Mouse (Mus musculus) left cerebral cortex, postnatal 14 days (tissue): ENCODE measurements at regions not wholly inside any gene's neighbourhood (a gene's known extent, or its start where the extent isn't known, plus 50 kb on each side); places are given as distances from the start of the nearest gene placed in this dataset.
"Not testable (repeated sequence)": the region's sequence is repeated elsewhere in the genome, so short reads cannot be mapped to it uniquely, and the experiment has no call there.

Source experiments
- DNase-seq, 2 experiments: peaks; one replicate each; pipeline ENCODE4 v3.0.0; 2021 to 2022; ENCODE audit warnings: low spot score in 2 of 2, mixed read lengths in 1 of 2
- intact Hi-C: fragments of 180-260 bp; cut with DNase I; formaldehyde crosslinking; loops from one replicate; pipeline ENCODE4 v1.15.1; 2025

DNA sequence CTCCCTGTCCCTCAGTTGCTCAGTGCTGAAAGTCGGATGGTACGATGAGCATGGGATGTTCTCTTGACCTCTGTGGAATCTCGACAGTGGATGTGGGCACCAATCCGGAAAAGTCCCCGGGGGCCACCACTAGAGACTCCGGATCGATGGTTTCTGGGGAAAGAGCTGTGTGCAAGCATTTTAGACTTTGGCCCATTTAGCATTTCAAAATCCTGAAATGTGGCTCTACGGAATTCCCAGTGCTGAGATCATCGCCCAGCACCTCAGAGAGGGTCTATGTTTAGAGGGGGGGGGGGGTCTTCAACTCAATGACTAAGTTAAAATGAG, 68.6 kb downstream of the Tomm20 start:
- intact Hi-C loops = no loop called here
- no peak for DNase-seq

DNA sequence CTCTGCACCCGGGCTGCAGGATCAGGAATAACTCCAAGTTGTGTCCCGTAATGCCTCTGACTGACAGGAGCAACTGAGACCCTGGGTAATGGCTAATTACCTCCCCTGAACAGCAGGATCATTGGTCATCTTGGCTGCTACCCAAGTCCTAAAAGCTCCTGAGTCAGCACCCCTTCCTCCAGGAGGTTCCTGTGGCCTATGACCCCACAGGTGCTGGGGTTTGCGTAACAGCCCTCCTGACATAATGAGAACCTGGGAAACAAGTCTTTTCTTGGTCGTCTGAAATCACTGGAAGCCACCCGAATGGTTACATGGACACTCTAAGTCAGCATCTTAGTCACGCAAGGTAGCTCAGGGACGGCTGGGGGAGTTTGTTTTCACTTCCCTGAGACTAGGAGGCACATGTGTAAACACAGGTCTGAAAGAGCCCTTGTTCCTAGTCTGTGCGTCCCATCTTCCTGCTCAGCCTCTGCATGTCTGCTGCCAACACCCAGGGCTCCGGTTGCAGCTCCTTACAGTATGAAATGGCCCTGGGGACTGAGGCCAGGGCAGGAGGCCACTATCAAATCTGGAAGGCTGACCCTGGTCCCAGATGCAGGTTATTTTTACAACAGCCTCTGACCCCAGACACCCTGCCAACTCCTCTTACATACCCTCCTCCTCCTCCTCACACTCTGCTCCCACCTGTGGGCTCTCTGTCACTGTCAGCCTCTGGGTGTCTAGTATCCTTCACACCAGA, 69.2 kb downstream of the Tomm20 start:
- intact Hi-C loops = no loop called here
- no peak for DNase-seq

DNA sequence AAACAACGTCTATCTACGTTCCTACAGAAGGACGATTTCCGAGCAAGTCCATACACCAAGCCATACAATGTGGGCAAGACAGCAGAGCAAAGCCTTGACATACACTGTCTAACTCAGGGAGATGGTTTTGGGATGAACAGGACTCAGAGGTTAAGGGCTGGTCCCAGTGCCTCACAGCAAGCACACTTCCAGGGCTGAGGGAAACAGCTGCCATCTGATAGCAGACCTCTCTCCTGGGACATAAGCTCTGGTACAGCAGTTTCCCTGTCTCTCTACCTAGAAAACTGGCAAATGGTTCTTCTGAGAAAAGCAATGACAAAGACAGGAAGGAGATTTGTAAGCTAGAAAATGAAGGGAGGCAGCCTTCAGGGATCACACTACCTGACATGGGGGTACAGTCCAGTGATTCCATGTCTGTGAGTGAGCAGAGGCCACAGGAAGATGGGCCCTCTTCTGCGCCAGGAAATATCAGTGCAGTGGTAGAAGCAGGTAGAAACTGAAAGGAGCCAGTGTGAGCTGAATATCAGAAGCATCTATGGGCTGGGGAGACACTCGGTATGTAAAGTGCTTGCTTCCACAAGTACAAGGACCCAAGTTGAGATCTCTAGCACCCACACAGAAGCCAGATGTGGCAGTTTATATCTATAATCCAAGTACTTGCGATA, 70.0 kb downstream of the Tomm20 start:
- DNase-seq = no peak
- intact Hi-C loops = no loop called here

DNA sequence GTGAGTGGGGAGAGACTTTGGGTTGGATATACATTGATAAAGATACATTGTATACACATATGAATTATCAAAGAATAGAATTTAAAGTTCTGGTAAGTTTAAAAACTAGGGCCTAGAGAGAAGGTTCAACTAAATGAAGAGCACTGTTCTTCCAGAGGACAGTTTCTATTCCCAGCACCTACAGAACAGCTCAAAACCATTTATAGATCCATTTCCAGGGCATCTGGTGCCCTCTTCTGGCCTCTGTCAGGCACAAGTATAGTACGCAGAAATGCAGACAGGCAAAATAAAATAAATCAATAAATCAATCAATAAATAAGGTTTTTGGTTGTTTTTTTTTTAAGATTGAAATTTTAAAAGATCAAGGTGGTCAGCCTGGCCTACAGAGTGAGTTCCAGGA, 70.8 kb downstream of the Tomm20 start:
- intact Hi-C loops = no loop called here
- no peak for DNase-seq

DNA sequence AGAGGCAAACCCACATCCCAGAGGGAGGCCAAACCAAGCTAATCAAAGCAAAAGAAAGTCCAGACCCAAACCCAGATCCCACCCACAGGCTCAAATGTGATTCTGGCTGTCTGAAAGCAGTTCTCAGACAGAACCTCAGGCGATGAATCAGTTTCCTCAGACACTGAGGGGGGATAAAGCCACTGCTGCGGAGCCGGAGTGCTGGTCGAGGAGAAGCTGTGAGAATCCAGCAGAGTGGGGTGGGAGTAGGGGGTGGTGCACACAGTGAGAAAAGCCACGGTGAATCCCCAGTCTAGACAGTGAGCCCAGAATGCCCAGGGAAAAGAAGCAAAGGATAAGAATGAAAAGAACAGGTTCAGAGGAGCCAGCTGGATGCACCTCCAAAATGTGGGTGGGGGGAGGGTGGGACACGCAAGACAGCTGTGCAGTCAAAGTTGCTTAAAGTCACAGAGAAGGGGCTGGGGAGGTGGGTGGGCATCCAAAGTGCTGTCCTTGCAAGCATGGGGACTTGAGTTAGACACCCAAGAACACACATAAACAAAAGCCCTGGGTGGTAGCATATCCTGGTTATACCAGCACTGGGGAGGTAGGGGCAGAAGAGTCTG, 71.4 kb downstream of the Tomm20 start:
- DNase-seq = peak in 1 of 2 experiments; percentile 18
- intact Hi-C loops = no loop called here

DNA sequence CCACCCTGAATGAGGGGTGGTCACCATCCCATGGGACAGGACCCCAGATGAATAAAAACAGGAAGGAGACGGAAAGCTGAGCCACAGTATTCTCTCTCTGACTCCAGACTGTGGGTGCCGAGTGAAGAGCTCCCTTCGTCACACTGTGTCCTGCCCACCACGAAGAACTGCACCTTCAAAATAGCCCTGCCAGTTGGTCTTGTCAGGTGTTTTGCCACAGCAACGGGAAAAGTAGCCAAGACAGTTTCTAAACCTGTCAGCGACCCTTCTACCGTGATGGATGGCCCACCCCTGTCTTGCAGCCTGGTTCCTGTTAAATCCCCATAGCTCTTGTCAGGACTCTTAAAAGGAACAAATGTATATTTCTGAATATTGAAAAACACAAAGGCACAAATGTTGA, 72.3 kb downstream of the Tomm20 start:
- no peak for DNase-seq
- intact Hi-C loops = no loop called here

DNA sequence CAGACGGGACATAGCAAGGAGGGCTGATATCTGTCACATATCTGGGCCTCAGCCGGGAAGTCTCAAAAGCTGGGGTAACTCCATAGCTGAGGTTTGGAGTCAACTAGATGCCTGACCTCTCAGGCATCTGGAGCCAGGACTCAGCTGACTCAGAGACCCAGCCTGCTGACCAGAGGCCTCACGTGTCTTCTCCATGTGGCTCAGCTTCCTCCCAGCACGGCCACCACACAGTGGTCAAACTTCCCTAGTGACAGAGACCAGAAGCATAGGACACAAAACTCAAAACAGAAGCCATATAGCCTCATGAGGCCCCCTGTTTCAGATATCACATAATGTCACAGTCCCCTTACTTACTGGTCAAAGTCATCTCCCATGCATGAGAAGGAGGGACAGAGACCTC, 73.1 kb downstream of the Tomm20 start:
- no peak for DNase-seq
- intact Hi-C loops = no loop called here

DNA sequence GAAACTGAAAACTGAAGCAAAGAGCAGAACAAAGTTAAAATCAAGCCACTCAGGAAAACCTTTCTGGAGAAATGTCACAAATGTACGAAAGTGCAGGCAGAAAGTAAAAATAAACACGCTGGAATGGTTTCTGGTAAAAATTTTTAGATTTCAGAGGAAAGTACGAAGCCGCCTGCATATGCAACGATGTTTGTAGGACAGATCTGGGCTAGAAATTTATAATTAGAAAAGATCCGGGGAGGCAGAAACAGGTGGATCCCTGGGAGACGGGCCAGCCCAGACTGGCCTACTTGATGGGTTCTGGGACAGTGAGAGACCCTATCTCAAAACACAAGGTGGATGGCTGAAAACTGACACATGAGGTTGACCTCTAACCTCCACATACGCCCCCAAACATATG, 73.5 kb downstream of the Tomm20 start:
- intact Hi-C loops = no loop called here
- peak in 1 of 2 experiments; percentile 39 for DNase-seq

DNA sequence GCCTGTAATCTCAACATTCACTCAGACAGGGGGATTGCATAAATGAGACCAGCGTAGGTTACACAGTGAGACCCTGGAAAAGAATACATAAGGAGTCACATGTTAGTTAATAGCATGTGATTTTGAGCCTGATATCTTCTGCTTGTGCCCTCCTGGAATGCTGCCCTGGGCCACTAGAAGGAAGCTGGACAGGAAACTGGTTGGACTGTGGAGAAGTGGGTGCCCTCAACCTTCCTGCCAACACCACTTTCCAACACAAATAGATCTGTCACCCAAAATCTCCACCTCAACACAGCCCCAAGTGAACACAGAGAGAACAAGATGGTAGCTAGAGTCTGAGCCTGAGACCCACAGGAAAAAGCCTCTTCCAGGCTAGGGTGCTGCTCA, 76.2 kb downstream of the Tomm20 start:
- no peak for DNase-seq
- intact Hi-C loops = no loop called here

DNA sequence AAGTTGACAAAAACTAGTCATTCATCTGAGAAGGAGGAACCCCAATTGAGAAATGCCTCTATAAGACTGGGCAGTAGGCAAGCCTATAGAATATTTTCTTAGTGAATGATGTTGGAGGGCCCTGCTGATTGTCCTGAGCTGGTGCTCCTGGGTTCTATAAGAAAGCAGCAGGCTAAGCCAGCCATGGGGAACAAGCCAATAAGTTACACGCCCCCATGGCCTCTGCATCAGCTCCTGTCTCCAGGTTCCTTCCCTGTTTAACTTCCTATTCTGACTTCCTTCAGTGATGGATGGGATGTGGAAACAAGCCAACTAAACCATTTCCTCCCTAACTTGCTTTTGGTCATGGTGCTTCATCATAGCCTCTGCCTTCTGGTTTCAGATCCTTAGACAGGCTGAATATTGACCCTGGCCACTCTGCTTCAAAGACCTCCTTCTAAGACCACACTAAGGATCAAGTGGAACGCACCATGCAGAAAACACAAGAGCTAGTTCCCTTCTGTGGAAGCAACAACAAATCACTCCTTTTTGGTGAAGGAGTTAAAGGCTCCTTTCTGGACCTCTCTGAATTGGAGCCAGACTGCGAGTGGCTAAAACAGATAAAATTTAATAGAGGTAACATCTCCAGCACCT, 76.7 kb downstream of the Tomm20 start:
- intact Hi-C loops = no loop called here
- no peak for DNase-seq

DNA sequence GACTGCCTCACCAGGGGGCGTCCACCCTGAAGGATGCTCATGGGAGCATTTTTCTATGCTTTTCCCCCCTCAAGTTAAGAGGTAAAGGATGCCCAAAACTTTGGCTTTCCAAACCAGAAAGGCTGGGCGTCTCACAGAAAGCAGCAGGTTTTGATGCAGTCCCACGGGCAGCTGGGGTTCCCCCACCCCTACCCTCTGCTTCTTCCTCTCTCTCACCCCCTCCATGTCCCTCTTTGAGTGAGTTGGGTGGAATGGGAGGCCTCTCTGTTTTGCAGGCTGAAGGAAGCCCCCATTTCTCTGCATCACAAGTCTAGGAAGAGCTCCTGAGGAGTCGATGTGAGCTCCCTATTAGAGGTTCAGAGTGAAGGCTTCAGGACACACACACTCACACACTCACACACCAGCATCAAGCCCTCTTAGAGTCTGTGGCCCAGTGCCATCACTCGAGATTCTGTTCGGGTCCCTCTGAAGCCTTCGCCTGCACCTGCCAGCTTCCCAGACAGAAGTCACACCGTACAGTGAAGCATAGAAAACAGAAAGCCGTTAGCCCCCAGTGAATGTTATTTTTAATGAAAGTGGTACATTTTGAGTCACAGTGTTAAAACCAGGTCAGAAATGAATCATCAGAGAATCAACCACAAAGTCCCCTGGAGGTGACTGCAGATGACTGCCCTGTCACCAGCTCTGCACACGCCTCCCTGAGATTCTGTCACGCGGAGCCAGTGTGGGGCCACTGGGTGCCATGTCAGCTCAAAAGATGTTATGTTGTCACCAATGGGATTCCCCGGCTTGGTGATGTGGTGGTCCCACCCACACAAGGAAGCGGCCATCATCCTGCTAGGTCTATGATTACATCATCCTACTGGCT, 78.3 kb downstream of the Tomm20 start:
- intact Hi-C loops = no loop called here
- DNase-seq = no peak

DNA sequence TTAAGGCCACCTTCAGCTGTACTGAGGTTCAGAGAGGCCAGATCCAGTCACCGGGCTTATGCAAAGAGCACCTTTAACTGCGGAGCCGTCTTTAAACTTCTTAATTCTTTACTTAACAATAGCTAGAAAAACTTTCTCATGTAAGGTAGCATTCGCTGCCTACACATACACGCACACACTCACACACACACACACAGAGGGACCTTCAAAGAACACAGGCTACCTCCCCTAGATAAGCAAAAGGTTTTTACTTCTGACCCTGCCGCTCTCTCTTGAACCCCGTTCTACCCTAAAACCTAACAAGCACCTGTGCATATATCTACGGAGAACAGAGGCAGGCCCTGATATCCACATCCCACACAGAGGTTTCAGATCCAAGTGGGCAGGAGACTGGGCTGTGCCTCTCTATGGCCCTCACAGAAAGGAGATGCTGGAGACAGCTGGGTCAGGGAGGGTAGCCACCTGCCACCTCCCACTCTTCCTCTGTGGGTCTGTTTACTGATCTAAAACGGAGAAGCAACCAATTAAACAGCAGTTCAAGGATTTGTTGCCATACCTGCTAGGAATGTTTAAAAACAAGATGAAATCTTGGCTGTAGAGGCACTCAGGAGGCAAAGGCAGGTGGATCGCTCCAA, 81.2 kb downstream of the Tomm20 start:
- intact Hi-C loops = no loop called here
- DNase-seq = no peak

DNA sequence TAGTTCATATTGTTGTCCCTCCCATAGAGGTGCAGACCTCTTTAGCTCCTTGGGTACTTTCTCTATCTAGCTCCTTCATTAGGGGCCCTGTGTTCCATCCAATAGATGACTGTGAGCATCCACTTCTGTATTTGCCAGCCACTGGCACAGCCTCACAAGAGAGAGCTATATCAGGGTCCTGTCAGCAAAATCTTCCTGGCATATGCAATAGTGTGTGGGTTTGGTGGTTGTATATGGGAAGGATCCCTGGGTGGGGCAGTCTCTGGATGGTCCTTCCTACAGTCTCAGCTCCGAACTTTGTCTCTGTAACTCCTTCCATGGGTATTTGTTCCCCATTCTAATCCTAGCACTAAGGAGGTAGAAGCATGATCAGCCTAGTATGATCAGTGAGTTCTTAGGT, 82.0 kb downstream of the Tomm20 start:
- intact Hi-C loops, DNase-seq: not testable (repeated sequence)

DNA sequence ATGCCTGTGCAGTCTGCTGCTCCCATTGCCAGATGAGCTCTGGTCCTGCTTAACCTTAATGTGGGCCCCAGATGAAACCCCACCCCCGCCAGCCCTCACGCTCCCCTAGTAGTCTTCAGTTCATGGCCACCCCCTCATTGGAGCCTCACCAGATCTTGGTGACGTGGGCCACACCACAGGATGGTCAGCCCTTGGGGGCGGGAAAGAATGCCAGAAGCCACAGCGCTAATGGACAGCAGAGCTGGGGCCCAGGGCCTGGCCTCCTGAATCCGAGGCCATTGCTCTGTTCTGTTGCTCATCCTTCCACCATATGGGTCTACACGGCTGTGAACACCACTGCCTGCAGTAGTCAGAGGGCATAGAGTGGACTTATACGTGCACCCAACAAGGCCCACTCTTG, 83.9 kb downstream of the Tomm20 start:
- no peak for DNase-seq
- intact Hi-C loops = no loop called here

DNA sequence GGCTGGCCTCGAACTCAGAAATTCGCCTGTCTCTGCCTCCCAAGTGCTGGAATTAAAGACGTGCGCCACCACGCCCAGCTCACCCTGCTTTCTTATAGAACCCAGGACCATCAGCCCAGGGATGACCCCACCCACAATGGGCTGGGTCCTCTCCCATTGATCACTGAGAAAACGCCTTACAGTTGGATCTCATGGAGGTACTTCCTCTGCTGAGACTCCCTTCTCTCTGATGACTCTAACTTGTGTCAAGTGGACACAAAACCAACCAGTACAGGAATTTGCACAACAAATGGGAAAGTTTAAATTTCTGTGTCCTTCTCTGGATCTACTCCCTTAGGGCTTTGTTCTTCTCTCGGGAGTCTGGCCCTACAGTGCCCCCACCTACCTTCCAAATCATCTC, 85.0 kb downstream of the Tomm20 start:
- intact Hi-C loops = no loop called here
- no peak for DNase-seq

DNA sequence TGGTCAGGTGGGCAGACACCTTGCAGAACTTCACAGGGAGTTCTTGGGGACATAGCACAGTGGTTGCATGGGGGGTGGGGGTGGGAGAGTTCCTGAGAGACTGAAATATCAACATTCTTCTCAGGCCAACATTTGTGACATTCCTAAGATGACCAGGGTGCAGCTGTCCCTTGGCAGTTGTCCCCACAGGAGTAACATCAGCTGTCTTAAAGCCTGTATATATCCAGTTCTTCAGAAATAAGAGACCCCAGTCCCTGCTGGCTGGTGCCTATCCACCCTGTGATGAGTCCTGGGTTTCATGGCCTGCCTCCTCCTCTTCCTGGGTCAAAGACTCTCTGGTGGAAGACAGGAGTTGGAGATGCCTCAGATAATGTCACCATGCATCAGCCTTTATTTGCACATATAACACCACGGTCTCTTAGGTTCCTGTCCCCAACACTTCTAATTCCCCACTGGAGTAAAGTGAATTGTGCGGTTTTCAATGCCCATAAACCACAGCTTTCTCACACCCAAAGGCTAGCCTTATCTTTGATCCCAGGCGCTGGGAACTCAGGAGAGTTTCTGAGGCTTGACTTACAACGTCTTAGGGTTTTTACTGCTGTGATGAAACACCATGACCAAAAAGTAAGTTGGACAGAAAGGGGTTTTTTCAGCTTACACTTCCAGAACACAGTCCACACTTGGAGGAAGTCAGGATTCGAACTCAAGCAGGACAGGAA, 85.8 kb downstream of the Tomm20 start:
- DNase-seq = no peak
- intact Hi-C loops = no loop called here

DNA sequence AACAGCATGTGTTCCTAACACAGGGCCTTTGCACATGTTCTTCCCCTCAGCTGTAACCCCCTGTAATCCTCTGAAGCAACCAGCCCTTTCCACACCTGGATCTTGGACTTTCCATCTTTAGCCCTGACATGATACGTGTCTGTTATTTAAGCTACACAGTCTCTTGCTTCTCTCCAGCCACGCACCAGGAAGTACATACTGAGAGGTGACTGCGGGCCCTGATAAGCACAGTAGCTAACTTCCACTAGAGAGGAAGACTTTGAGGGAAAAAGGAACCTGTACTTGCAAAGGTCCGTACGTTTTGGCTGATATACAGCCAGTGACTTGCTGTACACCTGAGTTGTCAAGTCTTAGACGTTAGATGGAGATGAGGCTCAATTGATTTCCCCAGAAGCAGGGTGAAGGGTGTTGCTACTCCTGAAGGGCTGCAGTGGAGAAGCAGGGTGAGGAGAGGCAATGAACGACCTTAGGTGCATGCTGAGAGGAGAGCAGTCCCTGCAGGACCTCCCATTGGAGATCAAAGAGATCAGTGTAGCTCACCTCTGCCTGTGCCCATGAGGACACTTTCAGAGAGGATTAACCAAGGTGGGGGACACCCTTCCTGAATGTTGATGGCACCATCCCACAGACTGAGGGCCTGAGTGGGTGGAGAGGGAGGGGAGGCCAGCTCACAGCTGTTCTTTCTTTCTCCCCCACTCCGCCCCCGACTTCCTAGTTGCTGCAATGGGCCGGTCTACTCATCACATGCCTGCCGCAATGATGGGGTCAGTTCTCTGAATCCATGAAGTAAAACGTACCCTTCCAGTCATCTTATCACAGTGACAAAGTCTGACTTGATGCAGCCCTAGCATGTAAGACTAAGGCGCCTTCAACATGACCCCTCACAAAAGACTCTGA, 88.1 kb downstream of the Tomm20 start:
- no peak for DNase-seq
- intact Hi-C loops = no loop called here

DNA sequence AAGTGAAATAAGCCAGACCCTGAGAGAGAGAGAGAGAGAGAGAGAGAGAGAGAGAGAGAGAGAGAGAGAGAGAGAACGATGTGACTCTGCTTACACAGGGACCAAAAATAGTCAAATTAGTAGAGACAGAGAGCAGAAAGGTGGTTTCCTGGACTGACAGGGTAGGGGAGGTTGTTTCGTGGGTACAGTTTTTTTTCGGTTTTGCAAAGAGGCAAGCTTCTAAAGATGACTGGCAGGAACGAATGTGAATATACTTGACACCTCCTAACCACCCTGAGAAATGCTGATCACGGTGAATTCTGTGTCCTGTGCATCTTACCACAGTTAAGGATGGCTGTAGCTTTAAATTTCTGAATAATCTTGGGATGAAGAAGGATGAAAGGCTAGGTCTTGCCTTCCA, 89.7 kb downstream of the Tomm20 start:
- no peak for DNase-seq
- intact Hi-C loops = no loop called here
